Mouse (Mus musculus): ENCODE data around the gene Pom121. TPM values are rescaled to one million over a fixed set of nuclear protein-coding genes. Genes with fewer than 3 reads are reported as not detected.

The Pom121 gene
- polyA plus RNA-seq (2016; fragmentation: Nextera tagmentation; extraction: Ambion mirVana) = 20.0 and 21.7 TPM in 2 replicates

DNA sequence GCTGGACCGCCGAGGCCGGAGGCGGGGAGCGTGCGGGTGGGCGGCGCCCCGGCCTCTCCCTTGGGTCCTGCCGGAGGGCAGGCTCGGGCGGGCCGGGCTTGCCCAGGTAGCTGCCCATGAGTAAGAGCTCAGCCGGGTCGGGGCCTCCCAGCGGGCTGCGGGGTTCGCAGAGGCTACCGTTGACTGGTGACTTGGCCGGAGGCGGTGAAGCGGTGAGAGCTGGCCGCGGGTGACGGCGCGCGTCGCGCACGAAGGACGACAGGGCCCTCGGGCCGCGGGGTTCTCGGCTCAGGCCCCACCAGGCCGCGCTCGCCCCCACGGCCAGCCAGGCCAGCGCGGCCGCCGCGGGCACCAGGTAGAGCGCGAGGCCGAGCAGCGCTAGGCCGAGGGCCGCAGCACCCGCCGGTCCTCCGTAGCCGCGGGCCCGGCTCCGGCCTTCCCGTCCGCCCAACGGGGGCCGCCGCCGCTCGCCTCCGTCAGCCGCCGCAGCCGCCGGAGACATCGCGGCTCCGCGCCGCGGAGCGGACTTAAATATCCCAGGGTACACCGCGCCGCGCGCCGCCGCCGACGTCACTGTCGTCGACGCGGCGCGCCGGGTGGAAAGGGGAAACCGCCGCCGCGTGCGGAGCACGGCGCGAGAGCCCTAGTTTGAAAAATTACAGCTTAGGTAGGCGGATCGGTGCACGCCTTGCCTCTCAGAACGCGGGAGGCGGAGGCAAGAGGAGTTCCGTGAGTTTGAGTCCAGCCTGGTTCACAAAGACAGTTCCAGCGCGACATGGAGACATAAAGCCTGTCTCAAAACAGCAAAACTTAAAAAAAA lies at the start of gene Pom121:
Pom121 (minus strand) TSS at position 543 of the 820 bp plus-strand sequence.
- H3K4me2 ChIP-seq (replicated peaks) = peak within 1 kb of the TSS; percentile 74
- peaks cover 29% of the 10 kb centered on the region for H3K36me3 ChIP-seq
- no peaks in the 10 kb centered on the region for H3K9me3 ChIP-seq (replicated peaks)
- 1% methylated on average over 67 of the region's 110 CpGs for WGBS
- H3K4me3 ChIP-seq = peak within 1 kb of the TSS; percentile 99
- peaks cover 15% of the 10 kb centered on the region for H3K4me1 ChIP-seq
- peak within 1 kb of the TSS; percentile 83 for H3K27ac ChIP-seq
- H3K9ac ChIP-seq = peak within 1 kb of the TSS; percentile 98
- H3K27me3 ChIP-seq = 0 out of 2 replicates have a peak, but pooled peaks cover 3% of the 10 kb centered on the region
- ATAC-seq (ENCODE audit: low FRiP score) = peak; percentile 87

DNA sequence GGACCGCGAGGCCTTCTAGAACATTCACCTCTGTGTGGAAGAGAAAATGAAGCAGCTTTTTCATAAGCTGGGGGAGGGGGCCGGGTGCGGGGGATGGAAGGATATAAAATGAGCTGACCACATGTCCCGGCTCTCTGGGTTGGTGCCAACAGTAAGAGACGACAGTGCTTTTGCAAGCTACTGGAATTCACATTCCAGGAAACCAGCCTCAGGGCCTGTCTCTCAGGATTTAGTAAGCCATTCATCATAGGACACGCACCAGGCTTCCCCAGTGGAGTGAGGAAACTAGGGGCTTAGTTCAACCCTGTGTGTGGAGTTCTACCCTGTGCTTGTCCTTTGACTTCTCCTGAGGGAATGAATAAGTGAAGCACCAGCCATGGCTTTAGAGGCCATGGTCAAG lies 48.1 kb upstream of the Pom121 start:
- H3K27me3 ChIP-seq = no peaks in the 10 kb centered on the region
- no peak overlapping the region for H3K27ac ChIP-seq
- no peaks in the 10 kb centered on the region for H3K4me1 ChIP-seq
- ATAC-seq (ENCODE audit: low FRiP score) = no peak
- H3K4me2 ChIP-seq (replicated peaks) = no peak overlapping the region
- H3K4me3 ChIP-seq = no peak overlapping the region
- 80% methylated on average over 7 of the region's 7 CpGs for WGBS
- no peaks in the 10 kb centered on the region for H3K9me3 ChIP-seq (replicated peaks)
- peaks cover 69% of the 10 kb centered on the region for H3K36me3 ChIP-seq
- no peak overlapping the region for H3K9ac ChIP-seq

DNA sequence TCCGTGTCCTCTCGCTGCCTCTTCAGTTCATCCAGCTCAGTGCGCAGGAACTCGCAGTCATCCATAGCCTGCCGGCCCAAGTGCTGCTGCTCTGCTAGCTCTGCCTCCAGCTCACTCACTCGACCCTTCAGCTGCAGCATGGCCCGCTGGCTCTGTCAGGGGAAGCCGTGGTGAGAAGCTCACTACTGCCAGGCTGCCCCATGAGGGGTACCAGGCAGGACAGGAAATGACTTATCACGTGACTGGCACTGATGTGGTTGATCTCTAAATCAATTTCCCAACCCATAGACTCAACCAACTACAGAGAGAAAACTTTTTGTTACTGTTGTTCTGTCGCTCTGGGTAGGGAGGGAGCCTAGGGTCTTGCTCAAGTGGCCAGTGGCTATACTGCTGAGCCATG lies 40.7 kb upstream of the Pom121 start:
- H3K27ac ChIP-seq = no peak overlapping the region
- peaks cover 12% of the 10 kb centered on the region for H3K9me3 ChIP-seq (replicated peaks)
- H3K27me3 ChIP-seq = no peaks in the 10 kb centered on the region
- 97% methylated on average over 10 of the region's 10 CpGs for WGBS
- no peak overlapping the region for H3K4me2 ChIP-seq (replicated peaks)
- H3K9ac ChIP-seq = no peak overlapping the region
- H3K4me1 ChIP-seq = no peaks in the 10 kb centered on the region
- ATAC-seq (ENCODE audit: low FRiP score) = no peak
- H3K4me3 ChIP-seq = no peak overlapping the region
- H3K36me3 ChIP-seq = peaks cover 82% of the 10 kb centered on the region

DNA sequence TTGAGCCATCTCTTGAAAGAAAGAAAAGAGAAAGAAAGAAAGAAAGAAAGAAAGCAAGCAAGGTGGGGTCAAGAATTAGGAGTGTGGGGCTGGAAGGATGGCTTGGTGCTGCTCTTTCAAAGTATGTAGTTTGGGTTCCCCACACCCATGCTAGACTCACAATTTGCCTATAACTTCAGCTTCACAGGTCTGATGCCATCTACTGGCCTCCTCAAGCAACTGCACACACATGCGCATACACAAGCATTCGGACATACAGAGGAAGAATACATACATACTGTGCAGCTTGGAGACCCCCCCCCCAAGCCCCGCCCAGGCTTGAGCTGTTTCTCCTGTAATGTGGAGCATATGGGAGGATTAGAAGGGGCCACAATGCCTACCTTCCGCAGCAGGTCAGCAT lies 39.5 kb upstream of the Pom121 start:
- WGBS = 98% methylated on average over 4 of the region's 4 CpGs
- H3K27me3 ChIP-seq = no peaks in the 10 kb centered on the region
- ATAC-seq (ENCODE audit: low FRiP score) = no peak
- peaks cover 12% of the 10 kb centered on the region for H3K9me3 ChIP-seq (replicated peaks)
- no peak overlapping the region for H3K9ac ChIP-seq
- no peak overlapping the region for H3K27ac ChIP-seq
- H3K4me1 ChIP-seq = no peaks in the 10 kb centered on the region
- H3K36me3 ChIP-seq = peaks cover 87% of the 10 kb centered on the region
- no peak overlapping the region for H3K4me2 ChIP-seq (replicated peaks)
- H3K4me3 ChIP-seq = no peak overlapping the region

DNA sequence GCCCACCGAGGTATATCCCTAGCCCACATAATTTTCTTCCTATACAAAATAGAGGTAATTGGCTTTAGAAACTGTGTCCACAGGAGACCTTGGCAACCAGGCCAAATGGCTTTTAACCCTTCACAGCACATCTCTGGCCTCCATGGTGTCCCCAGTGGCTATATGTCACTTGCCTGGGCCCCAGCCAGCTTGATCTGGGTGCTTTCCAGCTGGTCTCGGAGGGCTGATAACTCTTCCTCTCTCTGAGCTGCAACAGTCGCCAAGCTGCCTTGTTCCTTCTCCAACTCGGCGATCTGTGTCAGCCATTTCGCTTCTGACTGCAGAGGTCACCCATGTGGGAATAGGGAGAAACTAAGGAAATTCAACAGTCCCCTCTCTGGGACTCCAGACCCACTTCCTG lies 36.8 kb upstream of the Pom121 start:
- H3K4me2 ChIP-seq (replicated peaks) = no peak overlapping the region
- H3K4me1 ChIP-seq = no peaks in the 10 kb centered on the region
- no peaks in the 10 kb centered on the region for H3K27me3 ChIP-seq
- no peak for ATAC-seq (ENCODE audit: low FRiP score)
- H3K9ac ChIP-seq = no peak overlapping the region
- no peak overlapping the region for H3K27ac ChIP-seq
- peaks cover 90% of the 10 kb centered on the region for H3K36me3 ChIP-seq
- no peak overlapping the region for H3K4me3 ChIP-seq
- peaks cover 12% of the 10 kb centered on the region for H3K9me3 ChIP-seq (replicated peaks)
- WGBS = 95% methylated on average over 6 of the region's 6 CpGs

DNA sequence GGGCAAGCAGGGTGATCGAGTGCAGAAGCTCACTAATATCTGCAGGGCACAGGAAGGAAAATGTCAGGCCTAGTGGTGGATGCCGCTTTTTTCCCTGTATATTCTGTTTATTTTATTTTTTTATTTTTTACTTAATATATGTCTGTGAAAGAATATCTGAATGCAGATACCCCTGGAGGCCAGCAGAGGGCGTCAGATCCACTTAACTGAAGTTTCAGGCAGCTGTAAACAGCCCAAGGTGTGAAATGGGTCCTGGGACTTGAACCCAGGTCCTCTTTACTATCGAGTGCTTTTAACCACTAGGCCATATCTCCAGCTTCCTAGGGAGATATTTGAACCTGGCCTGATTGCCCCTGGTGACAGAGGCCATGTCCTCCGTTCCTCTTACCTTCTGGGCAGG lies 34.4 kb upstream of the Pom121 start:
- 78% methylated on average over 5 of the region's 5 CpGs for WGBS
- Histone ChIP-seq H3K27me3 (no peaks in the 10 kb centered on the region), H3K9ac (no peak overlapping the region), H3K4me1 (no peaks in the 10 kb centered on the region), H3K27ac (no peak overlapping the region), H3K4me3 (no peak overlapping the region), H3K9me3 (replicated peaks) (no peaks in the 10 kb centered on the region), H3K36me3 (peaks cover 89% of the 10 kb centered on the region), H3K4me2 (replicated peaks) (no peak overlapping the region)
- ATAC-seq (ENCODE audit: low FRiP score) = no peak

DNA sequence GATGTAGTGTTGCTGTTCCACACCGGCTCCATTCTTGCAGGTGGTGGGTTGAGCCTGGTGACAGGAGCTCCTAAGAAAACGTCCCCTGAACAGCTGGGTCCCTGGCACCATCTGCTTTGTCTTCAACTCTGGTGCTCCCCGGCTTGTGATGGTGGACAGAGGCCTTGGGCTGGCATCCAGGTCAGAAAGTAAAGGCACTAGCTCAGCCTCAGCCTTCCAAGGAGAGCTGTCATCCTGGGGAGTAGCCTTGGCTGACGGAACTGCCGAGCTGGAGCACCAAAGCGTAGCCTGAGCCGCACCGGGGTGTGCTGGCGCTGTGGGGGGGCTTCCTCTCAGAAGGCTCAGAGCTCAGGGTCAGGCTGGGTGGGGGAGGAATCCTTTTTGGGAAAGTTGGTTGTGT lies 15.9 kb upstream of the Pom121 start:
- no peak overlapping the region for H3K4me2 ChIP-seq (replicated peaks)
- no peak overlapping the region for H3K9ac ChIP-seq
- ATAC-seq (ENCODE audit: low FRiP score) = no peak
- no peaks in the 10 kb centered on the region for H3K4me1 ChIP-seq
- H3K4me3 ChIP-seq = no peak overlapping the region
- 89% methylated on average over 9 of the region's 9 CpGs for WGBS
- no peak overlapping the region for H3K27ac ChIP-seq
- H3K36me3 ChIP-seq = peaks cover 56% of the 10 kb centered on the region
- H3K27me3 ChIP-seq = no peaks in the 10 kb centered on the region
- H3K9me3 ChIP-seq (replicated peaks) = no peaks in the 10 kb centered on the region

DNA sequence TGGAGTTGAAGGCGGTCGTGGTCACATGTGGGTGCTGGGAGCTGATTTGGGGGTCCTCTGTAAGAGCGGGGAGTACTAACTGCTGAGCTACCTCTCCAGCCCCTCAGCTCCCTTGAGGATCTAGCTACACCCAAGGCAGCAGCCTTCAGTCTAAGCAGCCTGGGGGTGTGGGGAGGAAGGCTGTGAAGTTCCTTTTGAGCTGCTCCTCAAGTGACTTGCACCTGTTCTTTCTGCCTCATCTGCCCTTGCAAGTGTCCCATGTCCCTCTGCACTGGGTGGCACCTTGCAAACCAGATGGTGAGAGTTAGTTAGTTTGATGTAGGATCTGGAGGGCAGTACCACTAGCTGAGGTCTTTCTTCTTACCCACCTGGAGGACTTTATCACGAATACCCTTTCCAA lies 13.8 kb upstream of the Pom121 start:
- no peaks in the 10 kb centered on the region for H3K4me1 ChIP-seq
- H3K36me3 ChIP-seq = peaks cover 36% of the 10 kb centered on the region
- 91% methylated on average over 4 of the region's 4 CpGs for WGBS
- no peaks in the 10 kb centered on the region for H3K9me3 ChIP-seq (replicated peaks)
- no peak overlapping the region for H3K27ac ChIP-seq
- no peak overlapping the region for H3K4me2 ChIP-seq (replicated peaks)
- no peak overlapping the region for H3K9ac ChIP-seq
- no peak overlapping the region for H3K4me3 ChIP-seq
- no peaks in the 10 kb centered on the region for H3K27me3 ChIP-seq
- no peak for ATAC-seq (ENCODE audit: low FRiP score)

DNA sequence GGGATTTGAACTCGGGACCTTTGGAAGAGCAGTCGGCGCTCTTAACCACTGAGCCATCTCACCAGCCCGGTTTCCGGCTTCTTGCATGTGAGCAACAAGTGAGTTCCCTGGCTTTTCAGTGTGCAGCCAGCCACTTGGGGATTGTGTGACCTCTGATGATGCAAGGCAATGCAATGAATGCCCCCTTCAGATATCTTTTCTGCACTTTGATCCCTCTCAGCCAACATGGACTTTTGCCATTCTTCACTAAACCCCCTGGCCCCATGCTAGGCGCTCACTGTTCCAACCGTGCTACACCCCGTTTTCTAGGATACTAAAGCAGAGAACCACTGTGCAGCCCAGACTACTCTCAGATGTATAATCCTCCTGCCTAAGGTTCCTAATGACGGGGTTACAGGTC lies 11.1 kb upstream of the Pom121 start:
- no peak for ATAC-seq (ENCODE audit: low FRiP score)
- Histone ChIP-seq H3K4me3 (no peak overlapping the region), H3K4me1 (no peaks in the 10 kb centered on the region), H3K4me2 (replicated peaks) (no peak overlapping the region), H3K9me3 (replicated peaks) (no peaks in the 10 kb centered on the region), H3K9ac (no peak overlapping the region), H3K27ac (no peak overlapping the region), H3K27me3 (no peaks in the 10 kb centered on the region), H3K36me3 (peaks cover 14% of the 10 kb centered on the region)
- 88% methylated on average over 9 of the region's 9 CpGs for WGBS

DNA sequence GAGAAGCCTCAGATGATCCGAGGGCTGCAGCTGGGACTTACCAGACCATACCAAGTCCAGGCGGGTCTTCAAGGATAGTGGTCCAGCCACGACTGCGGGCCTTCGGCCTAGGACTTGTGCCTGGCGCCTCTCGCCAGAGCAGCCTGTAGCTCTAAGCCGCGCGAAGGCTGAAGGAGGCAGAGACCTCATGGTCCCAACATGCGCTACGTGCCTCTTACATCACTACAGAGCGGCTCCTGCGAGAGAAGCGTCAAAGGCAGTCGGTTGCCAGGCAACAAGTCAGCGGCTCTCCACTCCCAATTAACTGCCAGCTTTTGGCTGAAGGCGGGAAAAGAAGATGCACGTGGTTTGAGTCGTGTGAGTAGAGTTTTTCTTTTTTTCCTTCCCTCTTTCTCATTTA lies 10.3 kb upstream of the Pom121 start:
- Histone ChIP-seq H3K27me3 (no peaks in the 10 kb centered on the region), H3K27ac (no peak overlapping the region), H3K9me3 (replicated peaks) (no peaks in the 10 kb centered on the region), H3K4me2 (replicated peaks) (no peak overlapping the region), H3K4me3 (no peak overlapping the region), H3K36me3 (peaks cover 6% of the 10 kb centered on the region), H3K4me1 (no peaks in the 10 kb centered on the region), H3K9ac (no peak overlapping the region)
- 36% methylated on average over 20 of the region's 20 CpGs for WGBS
- ATAC-seq (ENCODE audit: low FRiP score) = peak; percentile 54

DNA sequence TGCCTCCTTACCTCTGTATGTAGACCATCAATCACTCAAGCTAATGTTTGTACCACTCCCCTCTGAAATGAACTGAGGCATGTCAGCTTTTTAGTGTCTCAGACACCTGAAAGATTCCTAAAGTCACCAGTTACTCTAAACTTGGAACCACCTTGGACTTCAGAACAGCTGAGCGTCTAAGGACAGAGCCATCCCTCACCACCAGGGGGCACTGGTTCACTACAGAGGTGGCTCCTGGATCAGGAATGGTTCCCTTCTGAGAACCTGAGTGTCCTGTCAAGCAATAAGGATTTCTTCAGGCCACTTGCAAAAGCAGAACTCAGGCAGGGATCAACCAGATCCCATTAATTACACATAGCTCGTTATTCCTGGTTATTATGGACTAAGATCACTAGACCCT lies 5.9 kb upstream of the Pom121 start:
- Histone ChIP-seq H3K27ac (no peak overlapping the region), H3K27me3 (0 out of 2 replicates have a peak, but pooled peaks cover 3% of the 10 kb centered on the region), H3K9ac (no peak overlapping the region), H3K4me2 (replicated peaks) (no peak overlapping the region), H3K36me3 (no peaks in the 10 kb centered on the region), H3K9me3 (replicated peaks) (no peaks in the 10 kb centered on the region), H3K4me3 (no peak overlapping the region), H3K4me1 (no peaks in the 10 kb centered on the region)
- no peak for ATAC-seq (ENCODE audit: low FRiP score)
- 7% methylated on average over 2 of the region's 2 CpGs for WGBS

DNA sequence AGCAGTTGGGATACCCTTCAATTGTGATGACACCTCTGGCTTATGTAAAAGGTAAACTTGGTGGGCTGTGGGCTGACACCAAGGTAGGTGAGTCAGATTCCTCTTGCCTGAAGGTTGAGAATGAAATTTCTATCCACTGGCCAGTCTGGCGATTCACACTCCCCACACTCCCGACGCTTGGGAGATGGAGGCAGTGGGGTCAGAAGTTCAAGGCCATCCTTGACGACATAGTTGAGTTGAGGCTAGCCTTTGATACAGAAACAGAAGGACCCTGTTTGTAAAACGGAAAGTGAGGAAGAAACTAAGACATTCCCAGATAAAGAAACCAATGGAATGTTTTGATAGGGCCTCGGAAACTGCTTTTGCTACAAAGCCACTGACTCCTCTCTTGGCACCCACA lies 5.0 kb upstream of the Pom121 start:
- peaks cover 3% of the 10 kb centered on the region for H3K4me1 ChIP-seq
- H3K9me3 ChIP-seq (replicated peaks) = no peaks in the 10 kb centered on the region
- H3K4me2 ChIP-seq (replicated peaks) = no peak overlapping the region
- H3K27me3 ChIP-seq = 0 out of 2 replicates have a peak, but pooled peaks cover 3% of the 10 kb centered on the region
- H3K9ac ChIP-seq = no peak overlapping the region
- 74% methylated on average over 6 of the region's 6 CpGs for WGBS
- no peaks in the 10 kb centered on the region for H3K36me3 ChIP-seq
- H3K4me3 ChIP-seq = no peak overlapping the region
- H3K27ac ChIP-seq = no peak overlapping the region
- ATAC-seq (ENCODE audit: low FRiP score) = no peak

DNA sequence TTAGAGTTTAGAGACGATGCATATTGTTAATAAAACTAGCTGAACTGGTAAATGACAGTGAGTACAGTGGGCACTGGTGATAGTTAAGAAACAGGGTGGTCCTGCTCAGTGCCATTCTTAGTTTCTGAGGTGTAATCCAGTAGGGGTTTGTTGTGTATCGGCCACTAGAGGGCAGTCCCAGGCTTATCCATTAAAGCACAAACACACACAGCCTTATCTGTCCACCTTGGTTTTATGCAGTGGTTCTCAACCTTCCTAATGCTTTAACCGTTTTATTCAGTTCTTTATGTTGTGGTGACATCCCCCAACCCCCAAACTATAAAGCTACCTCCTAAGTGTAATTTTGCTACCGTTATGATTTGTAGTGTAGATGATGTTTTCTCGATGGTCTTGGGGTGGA lies 1.5 kb upstream of the Pom121 start:
- WGBS = 52% methylated on average over 5 of the region's 5 CpGs
- H3K4me2 ChIP-seq (replicated peaks) = no peak overlapping the region
- no peak overlapping the region for H3K9ac ChIP-seq
- no peak overlapping the region for H3K27ac ChIP-seq
- 0 out of 2 replicates have a peak, but pooled peaks cover 3% of the 10 kb centered on the region for H3K27me3 ChIP-seq
- H3K36me3 ChIP-seq = peaks cover 14% of the 10 kb centered on the region
- H3K9me3 ChIP-seq (replicated peaks) = no peaks in the 10 kb centered on the region
- peaks cover 15% of the 10 kb centered on the region for H3K4me1 ChIP-seq
- ATAC-seq (ENCODE audit: low FRiP score) = no peak
- H3K4me3 ChIP-seq = no peak overlapping the region

Measured in hindbrain, embryonic 12.5 days (tissue).